Mouse (Mus musculus) kidney, embryonic 14.5 days (tissue): Measurements from ENCODE around the gene Ptpn3. TPM values are rescaled to one million over a fixed set of nuclear protein-coding genes. Genes with fewer than 3 reads are reported as not detected.

ENCODE experiments used
- ATAC-seq: fragments of 200-750 bp; cut with Nextera tagmentation; 2 replicates; pipeline ENCODE4 v1.8.0; 2017; ENCODE audit warnings: moderate number of reproducible peaks, mild to moderate bottlenecking, moderate TSS enrichment, moderate library complexity; ENCODE audit not compliant: low FRiP score, low TSS enrichment
- H3K27ac ChIP-seq: fragments of 300-500 bp; sonication (generic); 2 replicates; pipeline ENCODE4 v1.5.1; 2014; ENCODE audit warnings: low read depth, mild to moderate bottlenecking, low read length, moderate library complexity, mixed read lengths
- H3K27me3 ChIP-seq: fragments of 300-500 bp; sonication (generic); 2 replicates; pipeline ENCODE4 v1.6.1; 2014; ENCODE audit warnings: mild to moderate bottlenecking, low read length; ENCODE audit not compliant: control insufficient read depth, insufficient read depth
- H3K36me3 ChIP-seq: fragments of 300-500 bp; sonication (generic); 2 replicates; pipeline ENCODE4 v1.6.1; 2014; ENCODE audit warnings: low read length, mixed read lengths; ENCODE audit not compliant: control insufficient read depth, insufficient read depth
- H3K4me1 ChIP-seq: fragments of 300-500 bp; sonication (generic); 2 replicates; pipeline ENCODE4 v1.6.1; 2014; ENCODE audit warnings: low read length, mixed read lengths; ENCODE audit not compliant: control insufficient read depth, insufficient read depth
- H3K4me2 ChIP-seq: fragments of 300-500 bp; sonication (generic); replicated peaks from 2 replicates; pipeline ENCODE4 v1.6.1; 2014; ENCODE audit warnings: low read depth, mild to moderate bottlenecking, low read length
- H3K4me3 ChIP-seq: fragments of 300-500 bp; sonication (generic); 2 replicates; pipeline ENCODE4 v1.5.1; 2014; ENCODE audit warnings: mild to moderate bottlenecking, low read length
- H3K9ac ChIP-seq: fragments of 300-500 bp; sonication (generic); 2 replicates; pipeline ENCODE4 v1.6.1; 2014; ENCODE audit warnings: low read depth, mild to moderate bottlenecking, low read length, moderate library complexity
- H3K9me3 ChIP-seq: fragments of 300-500 bp; sonication (generic); 2 replicates; pipeline ENCODE4 v1.6.1; 2016; ENCODE audit warnings: low read length; ENCODE audit not compliant: control insufficient read depth
- WGBS: fragments of 180-500 bp; shearing (Covaris S2); extraction: QIAGEN DNeasy Blood & Tissue Kit; methylation state at CpG from one replicate; pipeline ENCODE4 v1.1.7; 2014; 5-methylcytosine and 5-hydroxymethylcytosine counted together
- polyA plus RNA-seq: library from polyadenylated mRNA; unstranded; fragments of >200 nt; fragmentation: Nextera tagmentation; extraction: Ambion mirVana; gene quantifications from 2 replicates; pipeline ENCODE4 v1.2.1, GENCODE M21; 2014

Gene Ptpn3
- polyA plus RNA-seq, 1 experiment from 2014 or later, result 17.0 TPM

GRCm38 (mm10) chr4:57300469-57301409, 898 bp downstream of the Ptpn3 start:
- H3K9me3 ChIP-seq, result no peaks in the 10 kb centered on the region
- peak overlapping the region; percentile 88 for H3K9ac ChIP-seq
- H3K4me2 ChIP-seq, result peak overlapping the region; percentile 91
- H3K27me3 ChIP-seq, result peaks cover 8% of the 10 kb centered on the region; the same call in 1 of the 2 replicates
- under 1% methylated on average over 37 of the region's 37 CpGs for WGBS
- peak; percentile 34; the same call in 1 of the 2 replicates for ATAC-seq
- H3K27ac ChIP-seq, result peak overlapping the region; percentile 53
- H3K4me1 ChIP-seq, result peaks cover 17% of the 10 kb centered on the region
- no peaks in the 10 kb centered on the region for H3K36me3 ChIP-seq
- H3K4me3 ChIP-seq, result peak overlapping the region; percentile 86

GRCm38 (mm10) chr4:57299701-57300468, 1.8 kb downstream of the Ptpn3 start:
- H3K4me3 ChIP-seq, result peak overlapping the region; percentile 86
- H3K9me3 ChIP-seq, result no peaks in the 10 kb centered on the region
- peaks cover 24% of the 10 kb centered on the region for H3K4me1 ChIP-seq
- no peaks in the 10 kb centered on the region for H3K36me3 ChIP-seq
- ATAC-seq, result peak; percentile 42
- WGBS, result under 1% methylated on average over 82 of the region's 97 CpGs
- H3K4me2 ChIP-seq, result peak overlapping the region; percentile 91
- peaks cover 8% of the 10 kb centered on the region; the same call in 1 of the 2 replicates for H3K27me3 ChIP-seq
- peak overlapping the region; percentile 53 for H3K27ac ChIP-seq
- peak overlapping the region; percentile 88 for H3K9ac ChIP-seq

DNA sequence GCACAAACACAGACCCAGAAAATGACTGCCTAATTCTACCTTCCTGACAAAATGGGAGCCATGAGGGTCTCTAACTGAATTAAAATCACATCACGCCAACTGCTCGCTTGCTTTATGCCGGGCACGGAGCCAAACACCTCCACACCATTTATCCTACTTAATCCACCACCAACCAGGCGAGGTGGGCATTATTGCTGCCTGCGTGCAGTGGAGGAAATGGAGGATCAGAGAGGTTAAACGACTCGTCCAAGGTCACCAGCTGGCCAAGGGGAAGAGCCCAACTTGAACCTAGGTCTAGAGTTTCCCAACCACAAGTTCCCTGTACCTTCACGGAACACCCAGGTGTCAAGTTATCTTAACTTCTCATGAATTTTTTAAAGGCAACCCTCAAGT, 2.3 kb downstream of the Ptpn3 start:
- H3K36me3 ChIP-seq, result no peaks in the 10 kb centered on the region
- ATAC-seq, result no peak
- peaks cover 8% of the 10 kb centered on the region; the same call in 1 of the 2 replicates for H3K27me3 ChIP-seq
- peak overlapping the region; percentile 53; the same call in 1 of the 2 replicates for H3K27ac ChIP-seq
- H3K4me2 ChIP-seq, result peak overlapping the region; percentile 91
- 5% methylated on average over 9 of the region's 9 CpGs for WGBS
- H3K9me3 ChIP-seq, result no peaks in the 10 kb centered on the region
- H3K9ac ChIP-seq, result peak overlapping the region; percentile 88
- peak overlapping the region; percentile 86 for H3K4me3 ChIP-seq
- peaks cover 24% of the 10 kb centered on the region for H3K4me1 ChIP-seq

DNA sequence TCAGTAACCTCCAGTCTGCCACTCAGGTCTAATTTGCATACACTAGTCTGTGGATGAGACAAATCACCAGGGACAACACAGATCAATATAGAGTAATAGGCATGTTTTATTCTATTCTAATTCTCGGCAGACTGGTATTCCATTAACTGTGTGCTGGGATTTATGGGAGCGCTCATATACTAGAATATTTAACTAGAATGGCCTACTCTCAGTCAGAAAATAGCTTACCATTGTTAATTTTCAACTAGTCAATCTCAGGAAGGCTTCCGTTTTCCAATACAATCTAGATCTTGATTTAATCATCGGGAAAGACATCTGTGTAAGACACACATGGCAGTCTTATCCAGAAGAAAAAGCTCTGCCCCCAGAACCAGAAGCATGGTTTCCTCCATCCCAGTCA, 3.5 kb downstream of the Ptpn3 start:
- Histone ChIP-seq H3K9me3 (no peaks in the 10 kb centered on the region), H3K4me3 (peak overlapping the region; percentile 86), H3K4me1 (peaks cover 24% of the 10 kb centered on the region), H3K4me2 (peak overlapping the region; percentile 91; the same call in 1 of the 2 replicates), H3K36me3 (no peaks in the 10 kb centered on the region), H3K27me3 (peaks cover 8% of the 10 kb centered on the region; the same call in 1 of the 2 replicates), H3K27ac (peak overlapping the region; percentile 24; the same call in 1 of the 2 replicates), H3K9ac (no peak overlapping the region)
- ATAC-seq, result no peak
- 64% methylated on average over 4 of the region's 4 CpGs for WGBS

- Histone ChIP-seq H3K27ac (no peak overlapping the region), H3K27me3 (peaks cover 8% of the 10 kb centered on the region; the same call in 1 of the 2 replicates), H3K4me2 (no peak overlapping the region), H3K9ac (no peak overlapping the region), H3K36me3 (no peaks in the 10 kb centered on the region), H3K9me3 (no peaks in the 10 kb centered on the region), H3K4me1 (peaks cover 22% of the 10 kb centered on the region), H3K4me3 (no peak overlapping the region)
- ATAC-seq, result no peak
- WGBS, result 58% methylated on average over 9 of the region's 9 CpGs
These were observed 6.5 kb downstream of the Ptpn3 start for GRCm38 (mm10) chr4:57294971-57295656.

GRCm38 (mm10) chr4:57292670-57293069, 9.0 kb downstream of the Ptpn3 start:
- H3K9ac ChIP-seq, result no peak overlapping the region
- 68% methylated on average over 5 of the region's 5 CpGs for WGBS

GRCm38 (mm10) chr4:57290049-57290448, 11.6 kb downstream of the Ptpn3 start:
- Histone ChIP-seq H3K4me3 (no peak overlapping the region), H3K27ac (no peak overlapping the region), H3K4me2 (no peak overlapping the region), H3K9ac (no peak overlapping the region), H3K27me3 (no peaks in the 10 kb centered on the region), H3K4me1 (peaks cover 7% of the 10 kb centered on the region; the same call in 1 of the 2 replicates), H3K36me3 (no peaks in the 10 kb centered on the region), H3K9me3 (no peaks in the 10 kb centered on the region)
- 77% methylated on average over 6 of the region's 6 CpGs for whole genome bisulfite sequencing
- no peak for ATAC-seq

More at GRCm38 (mm10) chr4:57292670-57293069, 9.0 kb downstream of the Ptpn3 start:
- Histone ChIP-seq H3K27me3 (0 out of 2 replicates have a peak, but pooled peaks cover 5% of the 10 kb centered on the region), H3K4me3 (no peak overlapping the region), H3K4me1 (peaks cover 18% of the 10 kb centered on the region), H3K9me3 (no peaks in the 10 kb centered on the region), H3K4me2 (no peak overlapping the region), H3K36me3 (no peaks in the 10 kb centered on the region), H3K27ac (no peak overlapping the region)
- no peak for ATAC-seq

DNA sequence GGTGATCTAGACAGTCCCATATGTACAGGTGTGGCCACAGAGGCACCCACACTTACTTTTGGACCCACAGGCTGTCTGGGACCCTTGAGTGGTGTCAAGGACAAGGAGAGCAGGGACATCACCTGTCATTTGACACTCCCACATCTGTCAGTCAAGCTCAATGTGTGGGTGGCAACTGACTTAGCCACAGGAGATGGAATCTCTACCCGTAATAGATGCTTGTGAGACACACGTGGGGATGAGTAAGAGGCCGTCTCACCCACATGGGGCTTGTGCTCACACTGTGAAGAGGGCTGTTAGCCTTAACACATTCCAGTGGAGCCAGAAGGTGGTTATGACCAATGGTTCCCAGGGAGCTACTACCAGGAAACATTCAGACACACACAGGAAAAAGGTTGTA, 13.8 kb downstream of the Ptpn3 start:
- H3K36me3 ChIP-seq, result no peaks in the 10 kb centered on the region
- H3K4me1 ChIP-seq, result 0 out of 2 replicates have a peak, but pooled peaks cover 6% of the 10 kb centered on the region
- no peaks in the 10 kb centered on the region for H3K27me3 ChIP-seq
- H3K4me2 ChIP-seq, result no peak overlapping the region
- no peak for ATAC-seq
- WGBS, result 77% methylated on average over 3 of the region's 3 CpGs
- H3K9me3 ChIP-seq, result no peaks in the 10 kb centered on the region
- no peak overlapping the region for H3K9ac ChIP-seq
- no peak overlapping the region for H3K4me3 ChIP-seq
- H3K27ac ChIP-seq, result no peak overlapping the region
